Mouse (Mus musculus) limb, embryonic 12.5 days (tissue): ENCODE measurements around the gene Pde1b. TPM values are rescaled to one million over a fixed set of nuclear protein-coding genes. Genes with fewer than 3 reads are reported as not detected.

Source experiments
- ATAC-seq: fragments of 200-750 bp; cut with Nextera tagmentation; 2 replicates; pipeline ENCODE4 v1.8.0; 2017; ENCODE audit warnings: low read depth, moderate TSS enrichment; ENCODE audit not compliant: insufficient number of reproducible peaks, insufficient read depth, low FRiP score, low TSS enrichment
- H3K27ac ChIP-seq: fragments of 300-500 bp; sonication (generic); 2 replicates; pipeline ENCODE4 v1.5.1; 2016; ENCODE audit warnings: mild to moderate bottlenecking, moderate library complexity
- H3K27me3 ChIP-seq: fragments of 300-500 bp; sonication (generic); 2 replicates; pipeline ENCODE4 v1.6.1; 2016; ENCODE audit warnings: mild to moderate bottlenecking, moderate library complexity
- H3K36me3 ChIP-seq: fragments of 300-500 bp; sonication (generic); 2 replicates; pipeline ENCODE4 v1.6.1; 2016; ENCODE audit warnings: mild to moderate bottlenecking, moderate library complexity
- H3K4me1 ChIP-seq: fragments of 300-500 bp; sonication (generic); replicated peaks from 2 replicates; pipeline ENCODE4 v1.6.1; 2016
- H3K4me2 ChIP-seq: fragments of 300-500 bp; sonication (generic); 2 replicates; pipeline ENCODE4 v1.6.1; 2016; ENCODE audit warnings: mild to moderate bottlenecking, moderate library complexity
- H3K4me3 ChIP-seq: fragments of 300-500 bp; sonication (generic); replicated peaks from 2 replicates; pipeline ENCODE4 v1.5.1; 2016; ENCODE audit warnings: mild to moderate bottlenecking
- H3K9ac ChIP-seq: fragments of 300-500 bp; sonication (generic); replicated peaks from 2 replicates; pipeline ENCODE4 v1.6.1; 2016; ENCODE audit warnings: mild to moderate bottlenecking, moderate library complexity
- H3K9me3 ChIP-seq: fragments of 300-500 bp; sonication (generic); 2 replicates; pipeline ENCODE4 v1.6.1; 2016; ENCODE audit warnings: mild to moderate bottlenecking, moderate library complexity
- WGBS: fragments of 180-500 bp; shearing (Covaris S2); methylation state at CpG from one replicate; pipeline ENCODE4 v1.1.7; 2016; 5-methylcytosine and 5-hydroxymethylcytosine counted together
- polyA plus RNA-seq: library from polyadenylated mRNA; unstranded; fragments of >200 nt; fragmentation: Nextera tagmentation; extraction: Ambion mirVana; gene quantifications from 2 replicates; pipeline ENCODE4 v1.2.1, GENCODE M21; 2016

Gene Pde1b
- polyA plus RNA-seq, 1 experiment from 2014 or later: 4.5 TPM

DNA sequence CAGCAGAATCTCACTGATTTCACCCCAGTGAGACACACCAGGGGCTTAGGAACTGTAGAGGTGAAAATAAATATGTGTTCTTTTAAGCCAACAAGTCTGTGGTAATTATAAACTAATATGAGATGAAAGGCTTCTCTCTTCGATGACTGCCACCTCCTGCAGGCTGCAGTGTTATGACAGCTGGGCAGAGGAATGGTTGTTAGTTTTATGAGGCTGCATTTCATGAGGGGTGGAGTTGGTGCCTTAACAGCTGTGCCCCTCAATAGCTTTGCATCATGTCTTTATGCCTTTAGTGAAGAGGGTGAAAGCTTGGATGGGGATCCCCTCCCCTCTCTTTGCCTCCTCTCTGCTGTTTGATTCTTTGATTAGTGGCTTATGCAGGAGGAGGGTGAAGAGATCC is 48.2 kb downstream of the Pde1b start:
- WGBS: 10% methylated on average over 1 of the region's 1 CpGs
- H3K9ac ChIP-seq: no peak overlapping the region
- H3K4me1 ChIP-seq: no peaks in the 10 kb centered on the region; the same call in 1 of the 2 replicates
- no peak overlapping the region for H3K4me2 ChIP-seq
- ATAC-seq: no peak
- no peaks in the 10 kb centered on the region for H3K9me3 ChIP-seq
- H3K27ac ChIP-seq: no peak overlapping the region
- no peaks in the 10 kb centered on the region for H3K36me3 ChIP-seq
- H3K4me3 ChIP-seq: no peak overlapping the region
- no peaks in the 10 kb centered on the region for H3K27me3 ChIP-seq

DNA sequence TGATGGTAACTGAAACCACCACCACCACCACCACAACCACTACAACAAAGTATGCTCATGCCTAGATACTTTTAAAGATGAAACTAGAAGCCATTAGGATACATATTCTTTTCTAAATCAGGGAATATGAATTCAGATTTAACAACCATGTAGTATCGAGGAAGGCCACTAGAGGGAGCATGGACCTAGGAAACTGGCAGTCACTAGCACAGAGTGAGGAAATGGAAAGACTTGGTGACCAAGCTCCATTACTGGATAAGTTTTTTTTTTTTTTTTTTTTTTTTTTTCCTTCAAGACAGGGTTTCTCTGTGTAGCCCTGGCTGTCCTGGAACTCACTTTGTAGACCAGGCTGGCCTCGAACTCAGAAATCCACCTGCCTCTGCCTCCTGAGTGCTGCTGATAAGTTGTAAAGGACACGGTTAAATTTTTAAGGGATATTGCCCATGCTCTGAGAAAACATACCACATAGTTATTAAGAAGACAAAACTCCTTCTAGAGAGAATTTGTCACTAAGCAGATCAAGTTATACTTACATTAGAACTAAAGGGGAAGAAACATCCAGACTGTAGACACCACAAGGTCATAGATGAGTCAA is 49.4 kb downstream of the Pde1b start:
- H3K36me3 ChIP-seq: no peaks in the 10 kb centered on the region
- no peak overlapping the region for H3K9ac ChIP-seq
- no peaks in the 10 kb centered on the region for H3K9me3 ChIP-seq
- no peak overlapping the region for H3K27ac ChIP-seq
- H3K4me1 ChIP-seq: no peaks in the 10 kb centered on the region; the same call in 1 of the 2 replicates
- H3K27me3 ChIP-seq: no peaks in the 10 kb centered on the region
- no peak overlapping the region for H3K4me2 ChIP-seq
- H3K4me3 ChIP-seq: no peak overlapping the region
- 42% methylated on average over 3 of the region's 3 CpGs for WGBS
- no peak for ATAC-seq

DNA sequence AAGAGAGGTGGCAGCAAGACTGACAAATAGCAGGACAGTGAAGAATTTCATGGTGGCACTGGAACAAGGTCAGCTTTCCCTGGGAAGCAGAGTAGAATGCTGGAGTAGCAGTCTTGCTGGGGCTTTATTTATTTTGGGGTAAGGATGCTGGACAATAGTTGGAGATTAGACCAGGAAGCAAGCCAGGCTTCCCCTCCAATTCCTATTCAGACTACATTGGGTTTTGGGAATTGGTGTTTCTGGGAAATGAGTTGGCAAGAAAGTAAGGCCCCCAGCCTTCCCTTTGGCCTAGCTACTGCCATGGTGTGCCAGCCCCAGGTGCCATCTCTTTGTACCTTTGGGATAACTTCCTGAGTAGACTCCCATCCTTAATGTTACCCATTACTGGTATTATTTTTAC is 62.1 kb downstream of the Pde1b start, which contains the start of gene Glycam1:
TSS of gene Glycam1 (minus strand) at position 101 of the 400 bp plus-strand sequence.
- no peaks in the 10 kb centered on the region for H3K36me3 ChIP-seq
- no peak within 1 kb of the TSS for H3K27ac ChIP-seq
- H3K4me2 ChIP-seq: no peak within 1 kb of the TSS
- no peaks in the 10 kb centered on the region for H3K27me3 ChIP-seq
- no peaks in the 10 kb centered on the region for H3K4me1 ChIP-seq
- ATAC-seq: no peak
- no peak within 1 kb of the TSS for H3K4me3 ChIP-seq
- no peak within 1 kb of the TSS for H3K9ac ChIP-seq
- no peaks in the 10 kb centered on the region for H3K9me3 ChIP-seq

Other genes with a start within 250 kb of the Pde1b start
- 4.6 and 4.7 TPM in 2 replicates for gene Nfe2, start 244.6 kb upstream of the Pde1b start, polyA plus RNA-seq
- 252 and 259 TPM in 2 replicates for gene Copz1, start 230.3 kb upstream of the Pde1b start, polyA plus RNA-seq
- 0.31 and 0.44 TPM in 2 replicates for gene Gpr84, start 192.4 kb upstream of the Pde1b start, polyA plus RNA-seq
- 11.2 and 13.3 TPM in 2 replicates for gene Zfp385a, start 162.9 kb upstream of the Pde1b start, polyA plus RNA-seq
- 45.1 and 50.5 TPM in 2 replicates for gene Itga5, start 136.3 kb upstream of the Pde1b start, polyA plus RNA-seq
- gene Gtsf1, start 72.6 kb upstream of the Pde1b start, polyA plus RNA-seq: not detected in 2 replicates
- not detected in 2 replicates for gene Gtsf2, start 54.6 kb upstream of the Pde1b start, polyA plus RNA-seq
- gene Nckap1l, start 49.2 kb upstream of the Pde1b start, polyA plus RNA-seq: 1.4 and 1.7 TPM in 2 replicates
- 7.9 and 10.1 TPM in 2 replicates for gene Ppp1r1a, start 35.0 kb downstream of the Pde1b start, polyA plus RNA-seq
- not detected in 2 replicates for gene Glycam1, start 62.0 kb downstream of the Pde1b start, polyA plus RNA-seq